Mouse (Mus musculus): ENCODE data around the gene Rhbdf1. TPM values are rescaled to one million over a fixed set of nuclear protein-coding genes. Genes with fewer than 3 reads are reported as not detected.

Gene Rhbdf1
- polyA plus RNA-seq, 1 experiment from 2014 or later, result 6.2 TPM

- 73% methylated on average over 3 of the region's 3 CpGs for WGBS (ENCODE audit: insufficient replicate concordance)
- Histone ChIP-seq H3K4me1 (replicated peaks) (no peaks in the 10 kb centered on the region), H3K9me3 (replicated peaks) (no peaks in the 10 kb centered on the region), H3K36me3 (no peaks in the 10 kb centered on the region), H3K4me3 (replicated peaks) (no peak overlapping the region), H3K27me3 (no peaks in the 10 kb centered on the region; the same call in 1 of the 2 replicates), H3K4me2 (no peak overlapping the region), H3K9ac (no peak overlapping the region), H3K27ac (no peak overlapping the region)
- DNase-seq (no peak), ATAC-seq (ENCODE audit: low read depth) (no peak)
These were observed 36.1 kb downstream of the Rhbdf1 start for GRCm38 (mm10) chr11:32186031-32186430.

- no peak overlapping the region for H3K4me3 ChIP-seq (replicated peaks)
- no peak for DNase-seq
- H3K27me3 ChIP-seq, result no peaks in the 10 kb centered on the region; the same call in 1 of the 2 replicates
These were observed 37.6 kb downstream of the Rhbdf1 start for GRCm38 (mm10) chr11:32184469-32184868.

GRCm38 (mm10) chr11:32181973-32182868 lies 39.9 kb downstream of the Rhbdf1 start:
- 0 out of 2 replicates have a peak, but pooled peaks cover 3% of the 10 kb centered on the region for H3K9me3 ChIP-seq (replicated peaks)
- H3K27ac ChIP-seq, result no peak overlapping the region
- WGBS (ENCODE audit: insufficient replicate concordance), result 38% methylated on average over 25 of the region's 25 CpGs
- H3K4me3 ChIP-seq (replicated peaks), result no peak overlapping the region
- no peaks in the 10 kb centered on the region; the same call in 1 of the 2 replicates for H3K27me3 ChIP-seq
- H3K4me1 ChIP-seq (replicated peaks), result no peaks in the 10 kb centered on the region
- H3K4me2 ChIP-seq, result no peak overlapping the region
- H3K36me3 ChIP-seq, result no peaks in the 10 kb centered on the region
- H3K9ac ChIP-seq, result no peak overlapping the region
- no peak for ATAC-seq (ENCODE audit: low read depth)
- peak; percentile 54 for DNase-seq

More at GRCm38 (mm10) chr11:32184469-32184868, 37.6 kb downstream of the Rhbdf1 start:
- no peaks in the 10 kb centered on the region for H3K36me3 ChIP-seq
- WGBS (ENCODE audit: insufficient replicate concordance), result 76% methylated on average over 8 of the region's 8 CpGs
- H3K9ac ChIP-seq, result no peak overlapping the region
- H3K4me1 ChIP-seq (replicated peaks), result no peaks in the 10 kb centered on the region
- H3K4me2 ChIP-seq, result no peak overlapping the region
- H3K9me3 ChIP-seq (replicated peaks), result no peaks in the 10 kb centered on the region
- no peak for ATAC-seq (ENCODE audit: low read depth)
- no peak overlapping the region for H3K27ac ChIP-seq

DNA sequence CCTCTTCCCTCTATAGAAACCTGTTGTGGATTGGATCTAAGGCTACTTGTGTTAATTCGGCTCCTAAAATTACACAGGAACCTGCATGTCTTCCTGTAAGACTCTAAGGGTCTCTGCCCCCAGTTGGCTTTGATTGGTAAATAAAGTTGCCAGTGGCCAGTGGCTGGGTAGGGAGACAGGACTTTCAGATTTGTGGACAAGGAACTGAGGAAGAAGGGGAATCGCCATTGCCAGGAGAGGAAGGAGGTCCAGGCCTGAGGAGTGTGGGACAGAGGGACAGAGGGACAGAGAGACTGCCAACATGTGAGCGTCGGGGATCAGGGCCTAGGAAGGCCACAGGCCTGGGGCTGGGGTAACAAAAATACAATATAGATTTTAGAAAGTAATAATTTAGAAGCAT lies 40.9 kb downstream of the Rhbdf1 start:
- Histone ChIP-seq H3K4me2 (no peak overlapping the region), H3K4me1 (replicated peaks) (no peaks in the 10 kb centered on the region), H3K27ac (no peak overlapping the region), H3K9me3 (replicated peaks) (0 out of 2 replicates have a peak, but pooled peaks cover 3% of the 10 kb centered on the region), H3K4me3 (replicated peaks) (no peak overlapping the region), H3K36me3 (no peaks in the 10 kb centered on the region), H3K9ac (no peak overlapping the region), H3K27me3 (no peaks in the 10 kb centered on the region; the same call in 1 of the 2 replicates)
- 69% methylated on average over 4 of the region's 4 CpGs for WGBS (ENCODE audit: insufficient replicate concordance)
- DNase-seq, result no peak
- no peak for ATAC-seq (ENCODE audit: low read depth)

GRCm38 (mm10) chr11:32178506-32178905 lies 43.6 kb downstream of the Rhbdf1 start:
- Histone ChIP-seq H3K9ac (no peak overlapping the region), H3K4me1 (replicated peaks) (no peaks in the 10 kb centered on the region), H3K36me3 (no peaks in the 10 kb centered on the region), H3K27me3 (no peaks in the 10 kb centered on the region; the same call in 1 of the 2 replicates), H3K9me3 (replicated peaks) (0 out of 2 replicates have a peak, but pooled peaks cover 3% of the 10 kb centered on the region), H3K27ac (no peak overlapping the region), H3K4me2 (no peak overlapping the region), H3K4me3 (replicated peaks) (no peak overlapping the region)
- ATAC-seq (ENCODE audit: low read depth), result no peak
- DNase-seq, result no peak
- WGBS (ENCODE audit: insufficient replicate concordance), result 56% methylated on average over 1 of the region's 1 CpGs

DNA sequence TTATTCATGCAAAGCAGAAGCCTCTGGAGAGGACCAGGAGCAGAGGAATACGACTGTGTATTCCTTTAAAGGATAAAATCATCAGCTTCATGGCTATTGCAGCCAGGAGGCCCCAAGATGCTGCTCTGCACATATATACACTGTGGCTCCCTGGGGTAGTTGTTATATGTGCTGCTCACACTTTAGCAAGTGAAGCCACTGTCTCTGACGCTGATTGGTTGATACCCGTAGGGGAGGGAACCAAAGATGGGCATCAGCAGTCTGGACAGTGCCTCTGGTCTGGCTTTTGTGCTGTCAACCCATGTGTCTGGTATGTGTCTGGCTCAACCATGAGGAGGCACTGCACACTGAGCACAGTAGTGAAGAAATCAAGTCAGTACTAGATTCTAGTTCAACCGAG lies 55.4 kb downstream of the Rhbdf1 start:
- DNase-seq (no peak), ATAC-seq (ENCODE audit: low read depth) (no peak)
- H3K36me3 ChIP-seq, result no peaks in the 10 kb centered on the region
- no peak overlapping the region for H3K4me3 ChIP-seq (replicated peaks)
- H3K27ac ChIP-seq, result no peak overlapping the region
- 57% methylated on average over 4 of the region's 4 CpGs for WGBS (ENCODE audit: insufficient replicate concordance)
- H3K27me3 ChIP-seq, result peaks cover 5% of the 10 kb centered on the region
- no peak overlapping the region for H3K9ac ChIP-seq
- H3K9me3 ChIP-seq (replicated peaks), result no peaks in the 10 kb centered on the region
- H3K4me1 ChIP-seq (replicated peaks), result no peaks in the 10 kb centered on the region
- H3K4me2 ChIP-seq, result no peak overlapping the region

GRCm38 (mm10) chr11:32161922-32162804 lies 59.9 kb downstream of the Rhbdf1 start:
- peak overlapping the region; percentile 26 for H3K4me2 ChIP-seq
- no peak overlapping the region for H3K9ac ChIP-seq
- peaks cover 26% of the 10 kb centered on the region for H3K27me3 ChIP-seq
- H3K36me3 ChIP-seq, result no peaks in the 10 kb centered on the region
- 10% methylated on average over 28 of the region's 28 CpGs for WGBS (ENCODE audit: insufficient replicate concordance)
- peak; percentile 32 for DNase-seq
- no peak overlapping the region for H3K27ac ChIP-seq
- peak; percentile 70; the same call in 1 of the 2 replicates for ATAC-seq (ENCODE audit: low read depth)
- H3K4me3 ChIP-seq (replicated peaks), result 0 out of 2 replicates have a peak overlapping the region, but pooled peaks have one; percentile 6
- no peaks in the 10 kb centered on the region for H3K4me1 ChIP-seq (replicated peaks)
- H3K9me3 ChIP-seq (replicated peaks), result no peaks in the 10 kb centered on the region

- DNase-seq (no peak), ATAC-seq (ENCODE audit: low read depth) (no peak)
- Histone ChIP-seq H3K36me3 (no peaks in the 10 kb centered on the region), H3K9ac (no peak overlapping the region), H3K9me3 (replicated peaks) (no peaks in the 10 kb centered on the region), H3K27me3 (peaks cover 26% of the 10 kb centered on the region), H3K4me1 (replicated peaks) (no peaks in the 10 kb centered on the region), H3K4me2 (no peak overlapping the region), H3K27ac (no peak overlapping the region), H3K4me3 (replicated peaks) (no peak overlapping the region)
- 11% methylated on average over 9 of the region's 9 CpGs for WGBS (ENCODE audit: insufficient replicate concordance)
These were observed 60.6 kb downstream of the Rhbdf1 start for GRCm38 (mm10) chr11:32161500-32161899.

DNA sequence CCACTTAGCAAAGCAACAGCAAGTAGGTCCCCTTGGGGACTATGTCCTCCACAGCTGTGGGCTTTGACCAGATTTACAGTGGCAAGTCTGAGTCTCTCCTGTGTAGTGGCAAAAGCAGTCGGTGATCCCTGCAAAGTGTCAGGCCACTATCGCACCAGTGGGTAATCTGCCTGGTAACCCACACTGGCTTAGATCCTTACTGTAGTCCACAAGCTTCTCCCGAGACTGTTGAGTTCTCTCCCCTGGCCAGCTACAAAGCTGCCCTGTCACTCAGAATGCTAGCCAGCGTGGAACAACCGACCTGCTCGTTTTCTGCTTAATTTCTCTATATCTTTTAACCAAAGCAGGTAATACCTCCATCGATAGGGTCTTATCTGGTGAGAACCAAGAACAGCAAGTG lies 61.8 kb downstream of the Rhbdf1 start:
- Histone ChIP-seq H3K27ac (no peak overlapping the region), H3K27me3 (peaks cover 26% of the 10 kb centered on the region), H3K4me1 (replicated peaks) (no peaks in the 10 kb centered on the region), H3K9me3 (replicated peaks) (no peaks in the 10 kb centered on the region), H3K4me3 (replicated peaks) (no peak overlapping the region), H3K9ac (no peak overlapping the region), H3K4me2 (no peak overlapping the region), H3K36me3 (no peaks in the 10 kb centered on the region)
- ATAC-seq (ENCODE audit: low read depth) (no peak), DNase-seq (no peak)
- WGBS (ENCODE audit: insufficient replicate concordance), result 53% methylated on average over 7 of the region's 7 CpGs

All from liver, embryonic 13.5 days (tissue).